Mouse (Mus musculus): ENCODE measurements around the gene Clec11a.
"Not testable (repeated sequence)": the region's sequence is repeated elsewhere in the genome, so short reads cannot be mapped to it uniquely, and the experiment has no call there.

Clec11a gene

DNA sequence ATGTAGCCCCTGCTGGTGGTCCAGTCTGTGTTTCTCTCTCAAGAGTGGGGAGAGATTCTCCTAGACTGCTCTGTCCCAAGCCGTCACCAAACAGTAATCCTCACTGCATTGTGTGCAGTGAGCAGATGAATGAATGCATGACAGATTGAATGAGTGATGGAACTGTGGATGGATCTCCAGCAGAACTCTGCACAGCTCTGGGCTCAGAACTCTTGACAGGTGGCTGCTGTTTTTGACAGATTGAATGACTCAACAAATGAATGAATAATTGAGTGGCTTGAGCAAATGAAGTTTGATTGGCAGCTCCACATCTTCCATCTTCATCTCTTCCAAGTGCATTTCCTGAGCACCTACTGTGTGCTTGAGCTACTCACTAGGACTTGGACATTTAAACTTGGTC, 15.6 kb upstream of the Clec11a start:
- DNase-seq, result no peak

DNA sequence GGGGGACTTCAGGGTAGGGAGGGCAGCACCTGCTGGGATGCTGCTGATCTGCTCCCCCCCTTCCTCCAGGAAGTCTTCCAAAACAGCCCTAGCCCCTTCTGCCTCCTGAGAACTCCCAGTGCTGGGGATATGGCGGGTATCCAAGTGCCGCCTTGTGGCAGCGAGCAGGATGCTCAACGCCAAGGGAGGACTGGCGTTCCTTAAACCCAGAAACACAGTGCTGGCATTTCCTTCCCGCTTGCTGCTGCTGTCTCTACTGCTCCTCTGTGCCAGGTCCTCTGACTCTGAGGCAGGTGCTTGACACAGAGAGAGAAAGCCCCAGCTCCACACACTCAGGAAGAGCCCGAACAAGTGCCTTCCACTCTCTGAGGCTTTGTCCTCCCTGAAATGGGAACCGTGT, 14.2 kb upstream of the Clec11a start:
- peak; percentile 64 for DNase-seq

DNA sequence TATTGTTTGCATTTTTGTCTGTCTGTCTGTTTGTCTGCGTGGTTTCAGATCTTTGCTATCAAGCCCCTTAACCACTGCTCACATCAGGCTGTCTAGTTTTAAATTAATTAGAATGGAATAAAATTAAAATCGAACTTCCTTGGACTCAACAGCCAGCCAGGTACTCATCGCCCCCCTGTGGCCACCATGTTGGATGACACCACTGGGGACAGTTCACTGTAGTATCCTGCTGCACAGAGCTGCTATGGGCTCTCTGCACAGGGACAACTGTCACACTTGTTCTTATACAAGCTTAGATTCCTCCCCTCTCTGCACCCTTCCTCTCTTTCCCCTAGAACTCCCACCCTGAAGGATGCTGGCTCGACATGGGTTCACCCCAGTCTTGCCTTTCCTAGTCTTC, 11.2 kb upstream of the Clec11a start:
- no peak for DNase-seq

DNA sequence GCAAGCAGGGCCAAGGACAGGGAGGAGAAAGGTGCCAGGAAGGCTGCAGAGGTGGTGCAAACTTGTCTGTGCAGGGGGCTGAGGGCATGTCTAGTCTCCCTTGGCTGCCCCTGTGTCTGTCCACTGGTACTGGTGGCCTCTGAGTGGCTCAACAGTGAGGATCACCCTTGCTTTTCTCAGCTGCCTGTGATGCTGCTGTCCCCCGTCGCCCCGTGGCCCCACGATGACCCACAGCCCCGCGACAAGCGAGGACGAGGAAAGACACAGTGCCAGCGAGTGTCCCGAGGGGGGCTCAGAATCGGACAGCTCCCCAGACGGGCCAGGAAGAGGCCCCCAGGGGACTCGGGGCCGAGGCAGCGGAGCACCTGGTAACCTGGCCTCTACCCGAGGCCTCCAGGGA, 5.8 kb upstream of the Clec11a start:
- DNase-seq, result no peak

DNA sequence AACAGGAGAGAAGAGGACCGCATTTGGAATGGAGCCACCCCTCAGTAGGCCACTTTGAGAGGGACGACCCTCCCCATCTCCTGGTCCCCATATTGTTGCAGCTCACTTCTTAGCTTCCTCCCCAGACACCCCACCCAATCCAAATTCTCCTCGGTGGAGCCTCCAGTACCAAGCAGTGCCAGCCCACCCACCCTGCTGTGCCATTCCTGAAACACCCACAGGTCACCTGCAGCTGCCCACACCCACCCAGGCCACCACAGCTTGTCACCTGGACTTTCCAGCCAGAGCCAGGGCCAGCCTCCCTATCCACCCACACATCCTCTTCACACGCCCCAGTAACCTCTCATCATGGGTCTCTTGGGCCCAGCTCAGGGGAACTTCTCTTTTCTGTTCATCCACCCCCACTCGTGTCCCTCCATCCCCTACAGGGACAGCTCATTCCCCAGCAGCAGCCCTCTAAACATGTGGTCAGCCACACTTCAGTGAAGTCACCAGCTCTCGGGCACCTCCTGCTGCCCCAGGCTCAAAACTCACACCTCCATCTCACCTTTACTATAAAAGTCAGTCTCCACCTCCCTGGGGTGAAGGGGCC, 5.1 kb upstream of the Clec11a start:
- peak; percentile 35 for DNase-seq

DNA sequence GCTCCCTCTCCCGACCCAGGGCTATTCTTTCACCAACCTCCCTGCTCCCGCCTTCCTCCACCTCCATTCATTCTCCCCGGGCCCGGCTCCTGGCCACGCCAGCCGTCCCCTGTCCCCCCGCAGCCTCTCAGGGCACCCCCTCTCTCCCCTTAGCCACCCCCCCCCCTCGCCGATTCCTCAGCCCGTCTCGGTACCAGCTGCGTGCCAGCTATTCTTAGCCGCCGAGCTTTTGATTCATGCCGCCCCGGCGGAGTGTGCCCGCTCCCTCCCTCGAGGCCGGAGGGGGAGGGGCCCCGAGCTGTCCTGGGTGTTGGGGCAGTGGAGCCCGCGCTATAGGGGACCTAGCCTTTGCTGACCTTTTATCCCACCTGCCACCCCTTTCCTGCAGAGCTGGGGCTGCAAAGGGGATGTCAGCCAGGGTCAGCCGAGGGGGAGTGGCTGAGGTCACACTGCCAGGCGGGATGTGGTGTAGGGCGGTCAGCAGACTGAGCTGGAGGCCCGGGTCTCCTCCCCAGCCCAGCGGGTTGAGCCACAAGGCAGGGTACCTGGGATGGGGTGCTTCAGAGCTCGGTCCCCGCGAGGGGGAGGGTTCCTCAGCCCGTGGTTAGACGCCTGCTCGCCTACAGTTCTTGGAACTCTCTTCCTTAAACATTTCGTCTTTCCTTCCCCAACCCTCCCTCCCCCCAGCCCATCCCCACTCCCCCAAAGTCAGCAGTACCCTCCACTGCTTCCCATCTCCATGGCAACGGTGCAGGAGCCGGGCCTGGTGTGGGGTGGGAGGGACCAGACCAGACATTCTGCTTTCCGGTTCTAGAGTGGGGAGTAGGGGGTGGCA, 4.4 kb upstream of the Clec11a start:
- peak; percentile 49 for DNase-seq

DNA sequence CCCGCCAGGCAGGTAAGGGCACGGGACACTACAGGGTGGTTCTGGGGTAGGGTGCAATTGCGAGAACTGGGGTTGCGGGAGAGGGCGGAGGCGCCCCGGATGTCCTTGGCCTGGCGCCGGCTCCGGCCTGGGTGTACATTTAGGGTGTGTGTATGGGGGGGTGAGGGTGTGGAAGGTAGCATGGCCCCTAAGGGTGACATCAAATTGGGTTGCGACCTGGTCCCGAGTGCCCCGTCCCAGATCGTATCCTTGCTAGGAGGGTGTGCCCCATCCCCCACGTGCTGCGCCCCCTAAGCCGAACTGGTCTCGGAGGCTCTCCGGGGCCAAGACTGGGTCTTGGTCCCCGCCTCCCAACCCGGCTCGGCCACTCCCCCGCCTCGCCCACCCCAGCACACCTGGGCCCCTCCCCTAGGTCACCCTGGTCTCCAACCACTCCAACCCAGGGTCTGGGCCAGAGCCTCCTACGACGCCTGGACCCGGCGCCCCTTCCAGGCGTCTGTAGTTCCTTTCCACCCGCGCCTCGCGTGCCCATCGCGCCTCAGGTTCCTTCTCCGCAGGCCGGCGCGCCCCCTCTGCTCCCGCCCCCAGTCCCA, 3.7 kb upstream of the Clec11a start:
- DNase-seq, result peak; percentile 45

DNA sequence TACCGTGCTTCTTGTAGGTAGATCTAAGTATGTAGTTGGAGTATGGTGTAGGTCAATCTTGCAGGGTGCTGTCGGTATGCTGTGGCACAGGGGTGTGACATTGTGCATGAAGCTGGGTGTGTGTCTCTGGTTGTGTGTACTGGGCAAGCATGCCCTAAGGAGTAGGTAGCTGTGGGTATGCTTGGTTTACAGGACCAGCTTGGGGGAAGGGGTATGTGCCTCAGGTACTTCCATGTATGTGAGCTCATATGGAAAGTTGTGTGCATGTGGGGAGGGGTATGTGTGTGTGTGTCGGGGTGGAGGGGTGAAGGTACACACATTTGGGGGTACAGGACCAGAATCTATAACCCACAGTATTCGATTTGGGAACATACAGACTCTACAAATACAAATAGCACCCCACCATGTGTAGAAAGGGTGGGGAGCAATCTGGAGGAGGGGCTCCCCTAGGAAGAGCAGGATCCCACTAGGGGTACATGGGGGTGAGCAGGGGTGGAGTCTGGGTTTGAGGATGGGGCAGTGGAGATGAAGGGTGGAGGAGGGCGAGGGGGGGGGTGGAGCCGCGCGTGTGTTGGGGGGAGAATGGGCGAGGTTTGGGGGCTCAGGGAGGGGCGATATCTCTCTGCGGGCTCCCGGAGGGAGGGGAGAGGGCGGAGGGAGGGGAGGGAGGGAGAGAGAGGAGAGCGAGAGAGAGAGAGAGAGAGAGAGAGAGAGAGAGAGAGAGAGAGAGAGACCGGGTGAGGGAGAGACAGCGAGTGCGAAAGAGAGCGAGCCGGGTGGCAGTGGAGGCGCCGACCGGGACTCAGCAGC, 3.0 kb upstream of the Clec11a start, which contains the start of gene Shank1:
Shank1 (plus strand) TSS at position 779 of the 810 bp plus-strand sequence.
- DNase-seq, result no peak

DNA sequence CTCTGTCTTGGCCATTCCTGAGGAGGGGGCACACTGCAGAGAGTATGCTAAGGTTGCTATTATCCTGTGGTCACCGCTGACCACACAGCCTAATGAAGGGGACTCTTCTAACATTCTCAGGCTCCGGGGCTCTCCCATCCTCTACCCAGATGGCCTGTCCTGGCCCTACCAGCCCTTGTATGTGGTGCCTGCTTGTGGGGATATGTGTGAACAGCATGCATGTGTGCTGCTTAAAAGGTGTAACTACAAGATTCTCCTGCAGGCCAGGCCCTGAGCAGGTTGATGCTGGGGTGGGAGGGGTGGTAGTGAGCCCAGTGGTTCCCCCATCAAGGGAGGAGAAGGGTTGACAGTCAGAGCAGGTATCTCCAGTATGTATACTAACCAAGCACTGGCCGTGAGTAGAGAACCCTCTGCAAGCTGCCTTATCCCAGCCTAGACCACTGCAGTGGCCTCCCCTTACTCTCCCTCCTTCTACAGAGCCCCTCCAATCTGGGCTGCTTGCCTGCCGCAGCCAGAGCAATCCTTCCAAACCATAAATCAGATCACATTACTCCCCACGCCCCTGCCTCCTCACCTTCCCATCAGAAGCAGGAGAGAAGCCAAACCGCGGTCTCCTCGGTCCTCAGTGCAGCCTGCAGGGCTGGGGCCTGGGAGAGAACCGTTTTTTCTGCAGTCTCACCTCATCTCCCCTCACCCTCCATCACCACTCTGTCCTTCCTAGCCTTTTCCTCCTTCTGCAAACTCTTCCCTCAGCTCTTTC, 739 bp upstream of the Clec11a start:
- DNase-seq, result no peak

DNA sequence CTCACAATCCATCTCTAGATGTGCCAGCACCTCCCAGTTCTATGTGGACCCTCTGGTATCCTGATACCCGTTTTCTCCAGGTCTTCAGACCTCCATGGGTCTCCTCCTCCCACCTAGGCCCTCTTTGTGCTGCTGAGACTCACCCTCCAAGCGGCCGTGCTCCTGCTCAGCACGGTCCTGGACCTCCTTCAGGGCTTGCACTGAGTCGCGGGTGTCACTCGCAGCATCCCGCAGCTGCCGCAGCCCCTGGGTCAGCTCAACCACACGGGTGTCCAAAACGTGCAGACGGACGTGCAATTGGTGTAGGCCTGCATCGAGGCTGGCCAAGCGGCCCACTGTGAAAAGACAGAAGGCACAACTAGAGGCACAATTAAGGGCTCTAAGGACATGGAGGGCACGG, 1.0 kb downstream of the Clec11a start:
- DNase-seq, result no peak

DNA sequence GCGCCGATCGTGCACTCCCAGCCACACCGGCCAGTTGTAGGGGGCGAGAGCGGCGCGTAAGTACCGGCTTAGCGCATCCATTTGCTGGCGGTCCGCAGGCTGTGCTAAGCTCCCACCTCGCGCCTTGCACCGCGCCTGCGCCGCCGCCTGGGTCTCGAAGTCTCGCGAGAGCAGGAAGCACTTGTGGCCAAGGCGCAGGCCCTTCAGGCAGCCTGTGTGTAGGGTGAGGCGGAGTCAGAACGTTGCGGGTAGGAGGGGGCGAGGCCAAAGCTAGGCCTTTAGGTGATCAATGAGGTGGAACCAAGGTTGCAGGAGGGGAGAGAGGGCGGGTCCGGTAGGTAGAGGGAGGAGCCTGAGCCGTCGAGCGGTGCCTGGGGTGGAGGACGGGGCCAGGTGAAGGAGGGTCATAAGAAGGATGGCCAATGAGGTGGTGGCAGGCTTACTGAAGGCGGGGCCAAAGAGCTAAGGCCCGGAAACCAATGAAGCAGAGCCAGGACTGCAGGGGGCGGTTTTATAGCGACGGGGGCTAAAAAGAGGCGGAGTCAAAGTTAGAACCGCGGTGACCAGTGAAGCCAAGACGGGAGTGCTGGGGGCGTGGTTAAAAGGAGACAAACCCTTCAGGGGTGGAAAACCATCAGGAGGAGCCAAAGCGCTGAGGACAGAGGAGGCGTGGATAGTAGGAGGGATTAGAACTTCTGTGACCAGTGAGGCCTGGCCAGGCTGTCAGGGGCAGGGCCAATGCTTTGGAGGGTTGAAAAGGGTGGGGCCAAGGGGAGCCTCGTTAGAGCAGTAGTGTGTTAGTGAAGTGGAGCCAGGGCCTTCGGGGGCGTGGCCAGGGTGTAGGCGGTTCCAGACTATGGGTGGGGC, 1.7 kb downstream of the Clec11a start:
- peak; percentile 98 for DNase-seq

DNA sequence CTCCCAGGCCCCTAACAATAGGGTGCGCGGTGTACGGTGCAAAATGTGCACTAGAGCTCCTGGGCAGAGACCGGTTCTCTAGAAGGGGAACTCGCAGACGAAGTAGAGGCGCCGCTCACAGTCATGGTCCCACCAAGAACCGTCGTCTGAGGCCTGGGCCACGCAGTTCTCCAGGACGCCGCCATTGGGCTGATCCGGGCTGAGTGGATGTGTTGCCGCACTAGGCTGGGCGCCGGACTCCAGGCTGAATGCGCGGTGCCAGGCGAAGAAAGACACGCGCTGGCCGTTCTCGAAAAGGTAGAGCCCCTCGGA, 2.3 kb downstream of the Clec11a start:
- no peak for DNase-seq

DNA sequence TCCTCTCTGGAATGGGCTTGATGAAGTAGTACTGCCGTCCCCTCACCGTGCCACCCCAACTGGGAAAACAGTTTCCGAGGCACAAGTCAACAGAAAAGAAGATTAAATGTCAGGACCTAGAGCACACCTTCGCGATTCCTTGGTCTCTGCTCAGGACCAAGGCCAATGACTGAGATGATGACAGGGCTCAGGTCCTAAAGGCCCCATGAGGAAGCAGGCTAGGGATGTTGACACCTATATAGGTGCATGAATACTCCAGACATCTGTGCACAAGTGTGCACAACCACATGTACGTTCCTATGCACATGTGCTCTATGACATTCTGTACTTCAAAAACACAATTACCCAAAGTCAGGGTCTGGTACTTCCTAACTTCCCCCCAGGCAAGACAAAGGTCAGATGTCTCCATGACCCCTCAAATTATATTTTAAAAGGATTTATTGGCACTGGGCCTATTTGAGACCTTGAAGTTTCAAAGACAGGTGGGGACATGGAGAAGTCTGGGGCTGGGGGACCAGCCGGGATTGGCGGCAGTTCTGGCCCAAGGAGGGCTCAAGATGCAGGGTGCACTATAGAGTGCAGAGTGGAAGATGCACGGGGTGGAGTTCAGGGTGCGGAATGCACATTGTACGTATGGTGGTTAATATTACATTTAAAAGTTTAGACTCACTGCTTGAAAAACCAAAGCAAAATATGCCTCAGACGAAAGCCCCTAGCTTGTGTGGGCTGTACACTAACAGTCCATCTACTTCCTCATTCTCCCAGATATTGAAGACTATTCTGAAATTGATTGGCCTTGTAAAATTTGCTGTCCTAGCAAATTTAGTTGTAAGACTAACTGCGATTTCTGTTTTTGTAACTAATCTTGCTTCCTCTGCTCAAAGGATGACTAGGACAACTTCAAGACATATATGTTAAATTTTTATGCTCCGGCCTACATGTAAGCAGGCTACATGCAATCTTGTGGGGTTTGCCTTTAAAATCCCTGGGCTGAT, 3.1 kb downstream of the Clec11a start:
- peak; percentile 37 for DNase-seq

DNA sequence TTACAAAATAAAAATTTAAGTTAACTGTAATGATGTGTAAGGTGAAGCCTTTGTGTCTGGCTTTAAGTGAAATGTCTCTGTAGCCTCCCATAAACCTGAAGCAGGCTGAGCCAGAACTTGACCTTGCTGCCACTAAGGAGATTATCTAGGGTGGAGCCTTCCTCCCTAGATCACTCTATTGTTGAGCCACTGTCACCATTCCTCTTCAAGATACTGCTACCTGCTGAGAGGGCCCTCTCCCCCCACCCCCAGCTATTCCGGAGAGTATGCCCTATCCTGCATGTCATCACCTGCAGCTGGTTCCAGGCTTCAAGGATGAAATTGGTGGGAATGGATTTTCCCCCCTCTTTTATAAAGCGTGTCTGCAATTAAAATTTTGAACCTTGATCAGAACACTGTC, 9.2 kb downstream of the Clec11a start:
- DNase-seq, result not testable (repeated sequence)

DNA sequence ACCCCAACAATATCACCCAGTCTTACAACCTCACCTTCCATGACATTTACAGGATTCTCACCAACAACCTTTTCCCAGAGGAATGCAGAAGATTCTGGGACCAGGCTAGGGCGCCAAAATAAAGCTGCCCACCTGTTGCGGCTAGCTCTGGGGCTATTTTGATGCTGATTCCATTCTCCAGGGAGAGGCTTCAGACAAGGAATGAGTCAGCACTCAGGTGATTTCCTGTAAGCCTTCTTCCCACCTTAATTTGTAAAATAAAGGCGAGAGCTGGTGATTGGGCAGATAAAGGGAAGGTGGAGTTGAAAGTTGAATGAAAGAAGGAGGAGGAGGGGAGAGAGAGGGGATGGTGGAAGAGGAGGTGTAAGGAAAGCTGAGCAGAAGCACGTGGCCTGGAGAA, 15.3 kb downstream of the Clec11a start:
- no peak for DNase-seq

DNA sequence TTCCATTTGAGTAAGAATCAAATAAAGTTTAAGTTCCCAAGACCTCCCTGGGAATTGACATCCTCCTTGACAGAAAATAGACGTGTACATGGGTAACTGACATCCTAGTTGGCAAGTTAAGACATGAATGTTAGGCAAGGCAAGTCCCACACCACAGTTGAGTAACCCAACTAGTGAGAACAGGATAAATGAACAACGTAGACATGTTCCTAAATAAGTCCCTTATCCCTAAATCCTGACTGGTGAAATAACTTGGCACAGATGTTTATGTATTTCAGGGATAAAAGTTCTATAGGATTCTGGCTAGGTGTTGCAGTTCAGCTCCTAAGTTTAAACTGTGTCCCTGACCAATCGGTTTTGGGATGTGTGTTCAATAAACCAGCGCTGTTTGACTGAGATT, 15.7 kb downstream of the Clec11a start:
- no peak for DNase-seq

DNA sequence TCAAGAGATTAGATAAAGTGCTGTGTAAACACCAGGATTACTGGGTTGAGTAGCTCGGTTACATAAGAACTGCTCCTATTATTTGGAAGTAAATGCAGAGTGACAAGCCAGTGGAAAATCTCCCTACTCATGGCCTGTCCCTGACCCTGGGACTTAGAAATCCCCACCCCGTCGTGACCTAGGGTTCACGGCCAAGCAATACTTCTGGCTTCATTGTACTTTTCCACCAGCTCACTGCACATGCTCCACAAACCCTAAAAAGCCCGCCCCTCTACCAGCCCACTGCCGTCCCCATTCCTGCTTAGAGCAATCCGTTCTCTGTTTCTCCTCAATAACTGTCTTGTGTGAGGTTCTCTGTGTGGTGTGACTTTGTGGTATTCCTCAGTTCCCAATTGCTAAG, 18.9 kb downstream of the Clec11a start:
- DNase-seq, result no peak

DNA sequence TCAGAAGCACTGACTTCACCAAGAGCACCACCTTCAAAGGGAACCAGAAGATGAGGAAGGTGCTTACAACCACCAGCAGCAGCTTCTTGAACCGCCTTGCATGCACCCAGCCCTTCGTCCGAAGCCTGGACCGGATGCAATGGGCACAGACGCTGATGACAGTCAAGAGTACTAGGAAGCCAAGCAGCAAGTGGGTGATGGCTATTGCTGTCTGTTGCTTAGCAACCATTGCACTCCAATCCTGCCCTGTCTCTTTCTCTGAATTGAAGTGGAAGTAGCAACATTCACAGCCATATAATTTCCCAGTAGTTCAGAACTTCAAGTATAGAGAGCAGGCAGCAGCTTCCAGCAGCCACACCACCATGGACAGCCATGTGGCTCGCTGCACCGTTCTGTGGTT, 25.1 kb downstream of the Clec11a start:
- DNase-seq, result no peak

DNA sequence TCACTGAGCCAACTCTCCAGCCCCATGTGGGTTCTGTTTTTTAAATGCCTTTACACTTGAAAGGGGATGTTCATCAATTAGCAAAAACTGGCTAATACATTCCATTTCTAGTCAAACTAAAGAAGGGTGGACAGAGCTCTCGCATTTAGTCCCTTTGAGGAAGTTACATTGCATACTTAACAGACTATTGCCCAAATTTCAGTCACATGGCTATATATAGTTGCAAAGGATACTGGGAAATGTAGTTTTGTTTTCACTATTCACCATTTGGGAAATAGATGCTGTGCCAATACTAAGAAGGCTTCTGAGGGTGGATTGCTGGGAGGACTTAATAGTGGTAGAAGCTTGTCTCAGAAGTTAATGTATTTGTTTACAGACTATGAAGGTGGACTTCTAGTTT, 25.7 kb downstream of the Clec11a start:
- no peak for DNase-seq

DNA sequence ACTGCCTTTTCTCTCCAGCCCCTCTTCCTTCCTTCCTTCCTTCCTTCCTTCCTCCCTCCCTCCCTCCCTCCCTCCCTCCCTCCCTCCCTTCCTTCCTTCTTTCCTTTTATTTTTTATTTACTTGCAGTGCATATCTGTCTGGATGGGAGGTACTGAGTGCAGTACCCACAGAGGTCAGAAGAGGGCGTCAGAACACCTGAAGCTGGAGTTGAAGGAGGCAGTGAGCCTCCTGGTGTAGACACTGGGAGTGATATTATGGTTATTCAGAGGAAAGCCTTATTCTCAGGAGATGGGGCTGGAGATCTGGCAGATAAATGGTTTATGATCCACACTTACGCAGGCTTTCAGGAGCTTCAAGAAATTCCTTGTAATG, 29.5 kb downstream of the Clec11a start:
- DNase-seq, result peak; percentile 65
